Mouse (Mus musculus): ENCODE data around the gene Exoc1.

Exoc1 gene

DNA sequence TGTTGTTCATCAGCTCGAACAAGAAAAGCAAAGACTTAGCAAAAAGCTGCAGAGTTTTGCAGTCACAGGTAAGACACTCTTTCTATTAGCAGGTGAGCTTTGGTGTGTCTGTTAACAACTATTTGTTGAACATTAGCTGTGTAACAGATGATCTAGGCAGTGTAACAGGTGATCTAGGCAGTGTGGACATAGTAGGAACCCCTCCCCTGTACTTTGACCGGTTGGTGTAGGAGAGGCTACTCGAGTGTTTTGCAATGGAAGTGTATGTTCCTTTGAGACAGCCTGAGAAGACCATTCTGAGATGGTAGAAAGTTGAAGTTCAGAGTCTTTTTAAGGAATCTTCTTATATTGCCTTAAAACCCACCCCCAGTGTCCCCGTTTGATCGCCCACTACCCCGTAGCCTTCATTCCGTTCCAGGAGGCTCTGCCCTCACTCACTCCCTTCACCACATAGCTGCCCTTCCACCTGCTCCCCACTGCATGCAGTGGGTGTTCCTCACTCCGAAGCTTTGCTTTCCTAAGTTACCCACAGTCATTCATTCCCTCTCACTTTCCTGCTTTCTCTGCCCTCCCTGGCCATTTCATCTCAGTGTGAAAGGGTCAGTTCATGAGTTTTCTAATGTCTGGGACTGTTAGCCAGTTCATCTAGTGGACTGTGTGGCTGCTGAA is 80.7 kb downstream of the Exoc1 start:
- DNase-seq (ENCODE audit: low read depth, low spot score), result no peak

DNA sequence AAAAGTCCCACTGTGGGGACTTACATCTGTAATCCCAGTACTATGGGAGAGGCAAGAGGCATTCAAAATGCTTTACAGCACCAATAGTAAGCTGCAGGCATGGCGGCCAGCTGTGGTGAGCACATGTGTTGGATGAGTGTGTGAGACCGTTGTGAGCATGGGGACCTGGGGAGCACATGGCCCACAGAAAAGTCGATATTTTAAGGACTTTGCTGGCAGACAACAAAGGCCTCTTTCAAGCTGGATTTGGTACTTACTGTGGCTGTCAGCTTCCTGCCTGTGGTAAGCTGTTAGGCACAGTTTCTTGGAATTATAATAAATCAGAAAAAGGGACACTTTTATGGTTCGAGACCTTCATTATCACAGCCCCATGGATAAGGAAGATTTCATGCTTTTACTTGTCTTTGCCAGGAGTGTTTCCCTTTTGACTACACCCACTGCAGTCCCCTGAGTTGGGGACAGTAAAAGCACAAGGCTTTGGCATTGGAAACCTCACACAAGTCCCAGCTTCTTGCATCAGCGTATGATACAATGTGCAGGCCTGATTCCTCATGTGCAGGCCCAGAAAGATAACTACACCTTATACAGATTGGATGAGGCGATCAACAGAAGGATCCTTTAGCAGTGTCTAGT is 83.9 kb downstream of the Exoc1 start:
- DNase-seq (ENCODE audit: low read depth, low spot score), result no peak

DNA sequence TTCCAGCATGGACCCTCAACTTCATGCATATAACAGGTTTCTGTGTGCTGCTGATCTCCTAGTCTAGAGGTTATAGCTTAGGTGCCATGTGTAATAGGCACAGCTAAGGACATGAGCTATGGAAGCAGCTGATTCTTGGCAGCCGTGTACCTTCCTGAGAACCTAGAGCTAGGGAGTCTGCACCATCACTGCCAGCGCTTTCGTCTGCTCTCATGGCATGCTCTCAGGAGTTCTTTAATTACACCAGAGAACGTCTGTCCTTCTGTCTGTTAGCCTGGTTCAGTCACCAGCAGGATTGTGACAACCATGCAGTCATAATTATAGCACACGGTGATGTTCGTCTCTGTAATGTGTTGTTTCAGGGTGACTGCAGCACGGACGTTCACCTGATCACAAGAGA is 86.2 kb downstream of the Exoc1 start:
- no peak for DNase-seq (ENCODE audit: low read depth, low spot score)

DNA sequence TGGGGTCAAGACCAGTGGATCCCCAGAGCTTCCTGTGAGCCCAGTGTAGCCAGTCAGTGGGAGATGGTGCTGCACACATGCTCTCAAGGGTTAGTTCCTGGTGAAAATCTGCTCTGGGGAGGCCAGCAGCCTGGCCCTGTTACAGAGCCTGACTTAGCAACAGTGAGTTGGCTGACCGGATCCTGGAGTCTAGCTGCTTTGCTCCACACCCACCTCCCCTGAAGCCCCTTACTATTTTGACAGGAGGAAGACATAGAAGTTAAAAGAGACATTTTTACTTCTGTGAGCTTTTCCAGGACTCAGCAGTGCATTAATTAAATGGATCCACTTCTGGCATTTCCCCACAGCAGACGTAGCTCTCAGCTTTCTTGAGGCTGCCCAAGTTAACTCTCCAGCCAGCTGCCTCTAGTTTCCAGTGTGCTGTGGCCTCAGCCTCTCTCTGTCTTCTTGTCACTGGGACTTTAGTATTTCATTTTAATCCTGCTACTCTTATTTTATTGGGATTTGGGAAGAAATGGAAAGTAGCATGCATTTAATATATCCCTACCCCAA is 87.2 kb downstream of the Exoc1 start:
- no peak for DNase-seq (ENCODE audit: low read depth, low spot score)

DNA sequence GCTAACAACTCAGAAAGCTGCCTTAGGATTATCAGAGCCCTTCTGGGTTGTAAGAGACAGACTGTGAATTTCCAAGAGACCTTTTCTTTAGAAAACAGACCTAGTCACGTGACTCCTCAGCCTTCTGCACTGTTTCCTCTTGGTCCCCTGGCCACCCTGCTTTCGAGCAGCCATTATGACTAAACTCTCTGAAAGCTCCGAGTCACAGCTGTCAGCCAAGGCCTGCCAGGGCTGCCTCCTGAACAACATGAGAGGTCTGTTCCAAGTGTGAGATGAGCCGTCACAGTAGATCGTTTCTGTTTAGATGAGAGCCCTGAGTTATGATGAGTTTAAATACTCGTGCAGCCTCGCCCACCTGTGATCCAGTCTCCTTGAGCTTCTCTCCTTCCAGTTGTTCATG is 89.6 kb downstream of the Exoc1 start:
- no peak for DNase-seq (ENCODE audit: low read depth, low spot score)
